Mouse (Mus musculus) testis, postnatal 10 days (tissue): ENCODE data around the gene Gcn1l1.
"Not testable (repeated sequence)": the region's sequence is repeated elsewhere in the genome, so short reads cannot be mapped to it uniquely, and the experiment has no call there.

Source experiments
- DNase-seq: peaks from one replicate; pipeline ENCODE4 v3.0.0; 2021; ENCODE audit warnings: low spot score

Gcn1l1 gene

GRCm38 (mm10) chr5:115564737-115565393 lies at the start of gene Gcn1l1:
Gene Gcn1l1, plus strand, starts transcription at chr5:115565254.
- DNase-seq: peak; percentile 85

DNA sequence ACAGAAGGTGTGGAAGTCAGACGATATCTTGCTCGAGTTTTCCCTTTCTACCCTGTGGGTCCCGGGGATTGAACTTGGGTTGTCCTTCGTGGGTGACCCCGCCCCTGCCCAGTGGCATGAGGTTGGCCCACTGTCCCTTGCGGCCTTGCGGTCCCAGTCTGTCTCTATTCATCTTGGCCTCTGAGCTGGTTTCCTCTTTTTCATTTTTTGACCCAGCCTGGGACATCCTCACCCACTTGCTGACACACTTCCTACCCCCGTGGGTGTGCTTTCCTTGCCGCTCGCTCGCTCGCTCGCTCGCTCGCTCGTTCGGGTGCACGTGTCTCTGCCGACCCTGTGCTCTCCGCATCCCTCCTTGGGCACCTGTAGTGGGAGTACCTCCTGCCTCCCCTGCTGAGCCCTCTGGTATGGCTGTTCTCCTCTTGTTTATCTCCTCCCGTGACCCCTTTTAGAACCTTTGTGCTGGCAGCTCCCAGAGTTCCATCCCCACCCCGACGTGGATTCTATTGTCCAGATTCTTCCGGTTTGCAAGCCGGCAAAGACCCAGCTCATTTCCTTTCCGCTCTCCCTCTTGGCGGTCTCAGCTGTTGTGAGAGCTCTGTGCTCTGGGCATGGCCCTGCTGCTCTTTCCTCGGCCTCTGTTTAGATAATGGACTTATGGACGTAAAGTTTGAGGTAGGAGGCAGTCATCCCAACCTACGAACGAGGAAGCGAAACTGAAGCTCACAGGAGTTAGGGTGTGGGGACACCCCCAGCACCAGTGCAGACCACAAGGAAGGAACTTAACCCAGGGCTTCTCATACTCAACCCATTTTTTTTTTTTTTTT lies 48.8 kb upstream of the Gcn1l1 start:
- no peak for DNase-seq

- DNase-seq: no peak
Observed at GRCm38 (mm10) chr5:115516908-115517307, 48.1 kb upstream of the Gcn1l1 start.

- no peak for DNase-seq
Observed at GRCm38 (mm10) chr5:115517501-115517900, 47.6 kb upstream of the Gcn1l1 start.

GRCm38 (mm10) chr5:115518214-115518613 lies 46.8 kb upstream of the Gcn1l1 start:
- DNase-seq: not testable (repeated sequence)

GRCm38 (mm10) chr5:115520325-115520869 lies 44.7 kb upstream of the Gcn1l1 start:
- no peak for DNase-seq

DNA sequence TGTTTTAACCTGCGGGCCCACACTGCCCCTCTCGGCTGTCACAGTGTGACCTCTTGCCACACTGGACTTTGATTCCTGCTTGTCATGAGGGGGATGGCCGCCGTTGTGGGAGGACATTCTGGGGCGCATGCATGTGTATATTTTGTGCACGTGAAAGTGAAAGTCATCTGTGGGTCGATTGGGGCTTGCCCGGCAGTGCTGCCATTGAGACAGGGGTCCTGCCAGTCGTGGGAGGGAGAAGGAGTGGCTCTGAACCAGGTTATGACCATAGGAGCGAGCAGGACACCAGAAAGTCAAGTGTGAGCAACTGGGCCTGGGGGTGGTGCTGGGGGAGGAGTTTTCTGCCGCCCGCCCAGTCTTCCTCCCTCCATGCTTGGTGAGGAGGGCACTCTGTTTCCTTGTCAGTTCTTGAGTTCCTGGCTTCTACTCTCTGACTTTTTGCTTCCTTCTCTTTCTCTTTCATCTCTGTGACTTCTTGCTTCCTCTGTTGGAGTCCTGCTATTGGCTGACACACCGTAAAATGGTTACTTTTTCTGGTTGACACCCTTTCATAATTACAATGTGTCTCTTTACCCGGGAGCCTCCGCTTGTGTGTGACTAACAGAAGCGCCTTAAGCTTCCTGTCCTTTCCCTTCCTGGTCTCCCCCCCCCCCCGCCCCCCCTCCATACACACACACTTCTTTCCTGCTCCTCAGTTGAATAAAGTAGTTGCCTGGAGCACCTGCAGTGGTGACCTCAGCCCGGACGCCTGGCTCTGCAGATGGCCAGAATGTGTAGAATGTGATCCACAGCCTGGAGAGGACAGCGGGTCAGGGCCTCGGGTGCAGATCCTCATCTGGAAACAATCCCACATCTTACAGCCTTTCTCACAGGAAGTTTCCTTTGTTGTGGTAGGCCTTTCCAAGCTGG lies 43.2 kb upstream of the Gcn1l1 start:
- DNase-seq: no peak

DNA sequence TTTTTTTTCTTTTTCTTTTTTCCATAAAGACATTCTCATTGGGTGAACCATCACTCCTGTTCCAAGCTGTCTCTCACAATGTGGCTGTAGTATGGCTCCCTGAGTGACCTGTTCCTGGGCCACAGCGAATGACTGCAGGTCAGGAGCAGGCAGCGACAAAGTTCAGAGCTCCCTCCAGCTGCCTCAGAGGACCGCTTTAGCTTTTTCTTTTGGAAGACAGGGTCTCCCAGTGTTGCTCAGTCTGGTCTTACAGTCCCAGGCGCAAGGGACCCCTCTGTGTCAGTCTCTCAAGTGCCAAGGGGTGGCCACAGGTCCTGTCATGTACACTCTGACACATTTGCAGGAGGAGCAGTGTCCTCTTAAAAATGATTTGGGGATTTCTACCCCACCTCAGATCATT lies 42.5 kb upstream of the Gcn1l1 start:
- no peak for DNase-seq

GRCm38 (mm10) chr5:115522981-115523499 lies 42.0 kb upstream of the Gcn1l1 start:
- DNase-seq: no peak

- DNase-seq: no peak
Observed at GRCm38 (mm10) chr5:115523971-115524370, 41.1 kb upstream of the Gcn1l1 start.

GRCm38 (mm10) chr5:115524471-115524870 lies 40.6 kb upstream of the Gcn1l1 start:
- DNase-seq: no peak

DNA sequence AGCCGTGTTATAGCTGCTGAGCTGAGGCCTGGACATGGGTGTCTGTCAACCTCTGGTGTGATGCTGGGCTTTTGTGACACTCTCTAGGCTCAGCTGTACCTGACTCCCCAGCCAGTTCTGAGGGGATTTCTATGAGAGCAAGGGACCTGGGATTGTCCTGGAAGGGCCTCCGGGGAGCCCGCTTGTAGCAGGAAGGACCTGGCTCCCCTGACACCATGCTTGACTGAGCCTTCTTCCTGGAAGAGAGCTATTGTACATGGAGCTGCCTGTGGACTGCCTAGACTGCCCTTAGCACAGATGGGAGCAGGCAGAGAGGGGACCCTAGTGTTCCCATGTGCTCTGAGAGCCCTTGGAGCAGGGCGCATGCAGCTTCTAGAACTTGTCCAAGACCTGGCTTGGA lies 39.6 kb upstream of the Gcn1l1 start:
- DNase-seq: no peak

DNA sequence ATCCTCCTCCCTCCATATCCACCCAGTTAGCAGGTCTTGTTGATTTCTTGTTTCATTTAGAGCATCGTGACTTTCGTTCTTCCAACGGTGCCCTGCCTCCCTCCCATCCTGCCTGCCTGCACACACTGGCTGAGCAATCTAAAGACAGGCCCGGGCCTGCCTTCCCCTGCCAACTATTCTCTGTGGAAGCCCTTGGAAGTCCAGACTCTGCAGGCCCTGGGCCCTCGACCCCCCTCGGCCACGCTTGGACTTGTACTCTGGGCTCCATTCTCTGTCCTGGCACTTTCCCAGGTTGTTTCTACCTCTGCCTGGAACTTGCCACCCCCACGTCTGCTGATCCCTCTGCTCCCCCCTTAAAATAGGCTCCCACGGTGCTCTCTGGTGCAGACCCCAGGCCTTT lies 39.1 kb upstream of the Gcn1l1 start:
- DNase-seq: no peak

GRCm38 (mm10) chr5:115526456-115527202 lies 38.4 kb upstream of the Gcn1l1 start:
- no peak for DNase-seq

GRCm38 (mm10) chr5:115528128-115528527 lies 36.9 kb upstream of the Gcn1l1 start:
- DNase-seq: no peak

- no peak for DNase-seq
Observed at GRCm38 (mm10) chr5:115529364-115529741, 35.7 kb upstream of the Gcn1l1 start.

DNA sequence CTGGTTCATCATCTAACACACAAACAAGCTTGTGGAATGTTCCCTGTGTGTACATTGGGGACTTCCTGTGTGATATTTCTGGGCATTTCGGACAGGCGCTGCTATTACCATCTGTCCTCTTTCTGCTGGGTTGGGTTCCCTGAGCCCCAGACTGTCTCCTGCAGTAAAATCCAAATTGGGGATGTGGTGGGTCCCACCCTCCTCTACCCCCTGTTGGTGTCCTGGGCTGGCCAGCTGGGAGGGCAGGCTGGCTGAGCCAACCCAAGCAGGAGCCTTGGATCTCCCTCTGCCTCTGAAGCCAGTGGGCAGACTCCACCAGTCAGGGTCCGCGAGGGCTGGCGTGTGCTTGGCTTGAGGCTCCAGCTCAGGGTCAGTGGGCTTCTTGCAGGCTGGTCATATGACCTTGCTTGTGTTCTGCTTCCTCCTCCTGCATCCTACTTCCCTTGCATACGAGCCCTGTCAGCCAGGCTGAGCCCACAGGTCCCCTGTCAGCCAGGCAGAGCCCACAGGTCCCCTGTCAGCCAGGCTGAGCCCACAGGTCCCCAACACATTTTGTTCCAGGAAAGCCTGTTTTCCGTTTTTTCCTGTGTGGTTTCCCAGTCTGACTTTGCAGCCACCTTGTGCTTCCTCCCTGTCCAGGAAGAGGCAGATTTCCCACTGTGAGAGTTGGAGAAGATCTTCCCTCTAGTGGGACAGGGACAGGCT lies 35.2 kb upstream of the Gcn1l1 start:
- no peak for DNase-seq

GRCm38 (mm10) chr5:115530447-115530809 lies 34.6 kb upstream of the Gcn1l1 start:
- no peak for DNase-seq

DNA sequence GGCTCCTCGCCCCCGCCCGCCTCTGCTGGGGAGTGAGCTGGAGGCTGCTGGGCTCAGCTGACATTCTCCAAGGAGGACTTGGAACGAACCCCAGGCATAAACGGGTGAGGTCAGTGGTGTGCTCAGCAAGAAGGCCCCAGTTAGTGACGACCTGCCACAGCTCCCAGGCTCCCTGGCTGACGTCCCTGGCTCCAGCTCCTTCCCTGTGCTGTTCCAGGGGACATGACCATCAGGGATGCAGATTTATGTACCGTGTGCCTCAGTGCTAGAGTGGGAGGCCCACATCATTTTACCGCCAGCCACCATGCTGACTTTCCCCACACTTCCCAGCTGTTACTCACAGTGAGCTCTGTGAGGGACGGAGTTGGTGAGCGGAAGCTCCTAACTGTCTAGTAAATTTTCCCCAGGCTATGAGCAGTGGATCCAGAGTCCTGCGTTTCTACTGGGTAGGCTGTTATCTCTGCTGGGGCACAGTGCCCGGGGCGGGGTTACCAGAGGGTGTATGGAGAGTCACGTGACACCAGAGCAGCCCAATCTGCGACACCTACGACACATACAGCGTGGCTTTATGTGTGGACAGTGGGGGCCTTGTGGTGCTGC lies 33.3 kb upstream of the Gcn1l1 start:
- peak; percentile 76 for DNase-seq

DNA sequence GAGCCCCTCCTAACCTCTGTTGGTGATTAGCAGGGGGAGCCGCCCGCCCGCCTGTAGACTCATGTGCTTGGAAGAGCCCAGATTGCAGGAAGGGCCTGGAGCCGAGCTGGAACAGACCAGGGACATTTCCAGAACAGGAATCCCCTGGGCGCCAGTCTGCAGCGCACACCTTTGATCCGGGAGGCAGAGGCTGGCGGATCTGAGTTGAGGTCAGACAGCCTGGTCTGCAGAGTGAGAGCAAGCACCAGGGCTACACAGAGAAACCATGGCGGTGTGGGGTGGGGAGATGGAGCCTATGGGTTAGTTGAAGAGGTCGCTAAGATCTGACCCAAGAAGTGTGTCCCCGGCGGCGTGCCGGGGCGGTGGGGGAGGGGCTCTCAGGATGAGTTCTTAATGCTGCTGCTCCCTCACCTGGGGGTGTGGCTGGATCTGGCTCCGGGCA lies 30.7 kb upstream of the Gcn1l1 start:
- no peak for DNase-seq
